Mouse (Mus musculus): Measurements from ENCODE around the gene Ccdc167. TPM values are rescaled to one million over a fixed set of nuclear protein-coding genes. Genes with fewer than 3 reads are reported as not detected.
"Not testable (repeated sequence)": the region's sequence is repeated elsewhere in the genome, so short reads cannot be mapped to it uniquely, and the experiment has no call there.

Gene Ccdc167
- polyA plus RNA-seq, 1 experiment from 2014 or later: 9.6 TPM

GRCm38 (mm10) chr17:29720755-29721365, 4.0 kb upstream of the Ccdc167 start:
- in situ Hi-C loops (cut with MboI; ENCODE audit: low pct_unique_long_range_greater_than_20kb): no loop called here
- no peak for DNase-seq (ENCODE audit: low read depth, low spot score)
- no peaks in the 10 kb centered on the region for H3K27me3 ChIP-seq
- ChIA-PET POLR2A (interaction anchor here (0.7 kb wide), 1 partner anchor 104 kb away, joined by 4 read pairs; no protein-coding TSS in a partner anchor), CTCF (no interaction called here)
- no peak for TF ChIP-seq CTCF (IDR thresholded peaks at IDR 0.05)
- ATAC-seq: no peak

GRCm38 (mm10) chr17:29719628-29720575, 3.1 kb upstream of the Ccdc167 start:
- ChIA-PET POLR2A (no interaction called here), CTCF (no interaction called here)
- H3K27me3 ChIP-seq: no peaks in the 10 kb centered on the region
- TF ChIP-seq CTCF (IDR thresholded peaks at IDR 0.05): no peak
- in situ Hi-C loops (cut with MboI; ENCODE audit: low pct_unique_long_range_greater_than_20kb): no loop called here
- no peak for ATAC-seq
- DNase-seq (ENCODE audit: low read depth, low spot score): no peak

GRCm38 (mm10) chr17:29718660-29719059, 1.8 kb upstream of the Ccdc167 start:
- CTCF ChIA-PET: interaction anchor here (0.6 to 0.9 kb wide), 2 partner anchors 10 to 20 kb away, joined by 3 to 4 read pairs; no protein-coding TSS in a partner anchor
- in situ Hi-C loops (cut with MboI; ENCODE audit: low pct_unique_long_range_greater_than_20kb): no loop called here
- no peaks in the 10 kb centered on the region for H3K27me3 ChIP-seq
- POLR2A ChIA-PET: no interaction called here
- ATAC-seq (no peak), DNase-seq (ENCODE audit: low read depth, low spot score) (no peak)
- no peak for TF ChIP-seq CTCF (IDR thresholded peaks at IDR 0.05)

GRCm38 (mm10) chr17:29713734-29714133, 3.1 kb downstream of the Ccdc167 start:
- DNase-seq (ENCODE audit: low read depth, low spot score); POLR2A ChIA-PET; ATAC-seq; in situ Hi-C loops (cut with MboI; ENCODE audit: low pct_unique_long_range_greater_than_20kb); H3K27me3 ChIP-seq; CTCF ChIA-PET: not testable (repeated sequence)

- TF ChIP-seq CTCF (IDR thresholded peaks at IDR 0.05): no peak
- DNase-seq (ENCODE audit: low read depth, low spot score): no peak
- ATAC-seq: no peak
- ChIA-PET POLR2A (interaction anchor here (0.9 kb wide), 1 partner anchor 12 kb away, joined by 3 read pairs; no protein-coding TSS in a partner anchor), CTCF (interaction anchor here (1.1 to 1.7 kb wide), 2 partner anchors 20 to 171 kb away, joined by 3 read pairs; no protein-coding TSS in a partner anchor)
- in situ Hi-C loops (cut with MboI; ENCODE audit: low pct_unique_long_range_greater_than_20kb): no loop called here
- H3K27me3 ChIP-seq: no peaks in the 10 kb centered on the region
These were observed 4.3 kb downstream of the Ccdc167 start for GRCm38 (mm10) chr17:29712565-29712964.

GRCm38 (mm10) chr17:29711745-29712431, 5.0 kb downstream of the Ccdc167 start:
- no peak for ATAC-seq
- CTCF ChIA-PET: interaction anchor here (1.1 to 1.7 kb wide), 2 partner anchors 20 to 171 kb away, joined by 3 read pairs; no protein-coding TSS in a partner anchor
- POLR2A ChIA-PET: interaction anchor here (0.5 to 0.9 kb wide), 2 partner anchors 13 to 1997 kb away, joined by 3 to 4 read pairs; no protein-coding TSS in a partner anchor
- in situ Hi-C loops (cut with MboI; ENCODE audit: low pct_unique_long_range_greater_than_20kb): no loop called here
- no peak for TF ChIP-seq CTCF (IDR thresholded peaks at IDR 0.05)
- H3K27me3 ChIP-seq: no peaks in the 10 kb centered on the region
- DNase-seq (ENCODE audit: low read depth, low spot score): no peak

GRCm38 (mm10) chr17:29711076-29711744, 5.6 kb downstream of the Ccdc167 start:
- no peak for DNase-seq (ENCODE audit: low read depth, low spot score)
- in situ Hi-C loops (cut with MboI; ENCODE audit: low pct_unique_long_range_greater_than_20kb): no loop called here
- ChIA-PET CTCF (interaction anchor here (0.8 to 1.8 kb wide), 2 partner anchors 28 to 172 kb away, joined by 3 to 4 read pairs; no protein-coding TSS in a partner anchor), POLR2A (interaction anchor here (0.5 kb wide), 1 partner anchor 1998 kb away, joined by 4 read pairs; no protein-coding TSS in a partner anchor)
- no peak for ATAC-seq
- H3K27me3 ChIP-seq: no peaks in the 10 kb centered on the region
- TF ChIP-seq CTCF (IDR thresholded peaks at IDR 0.05): no peak

- no peaks in the 10 kb centered on the region for H3K27me3 ChIP-seq
- no peak for ATAC-seq
- no peak for TF ChIP-seq CTCF (IDR thresholded peaks at IDR 0.05)
- POLR2A ChIA-PET: no interaction called here
- CTCF ChIA-PET: interaction anchor here (0.8 to 1.8 kb wide), 2 partner anchors 28 to 173 kb away, joined by 3 to 4 read pairs; no protein-coding TSS in a partner anchor
- DNase-seq (ENCODE audit: low read depth, low spot score): no peak
- in situ Hi-C loops (cut with MboI; ENCODE audit: low pct_unique_long_range_greater_than_20kb): no loop called here
These were observed 6.2 kb downstream of the Ccdc167 start for GRCm38 (mm10) chr17:29710562-29711044.

GRCm38 (mm10) chr17:29708783-29709182, 8.1 kb downstream of the Ccdc167 start:
- POLR2A ChIA-PET: no interaction called here
- in situ Hi-C loops (cut with MboI; ENCODE audit: low pct_unique_long_range_greater_than_20kb): no loop called here
- no peak for TF ChIP-seq CTCF (IDR thresholded peaks at IDR 0.05)
- CTCF ChIA-PET: interaction anchor here (1.5 kb wide), 1 partner anchor 10 kb away, joined by 3 read pairs; no protein-coding TSS in a partner anchor
- ATAC-seq: no peak
- H3K27me3 ChIP-seq: no peaks in the 10 kb centered on the region
- no peak for DNase-seq (ENCODE audit: low read depth, low spot score)

Measured in Patski (cell line).